Mouse (Mus musculus) cerebellum, adult 2 months (tissue): ENCODE measurements at regions not wholly inside any gene's neighbourhood (a gene's known extent, or its start where the extent isn't known, plus 50 kb on each side); places are given as distances from the start of the nearest gene placed in this dataset.

Experiments
- CTCF ChIP-seq: fragments of 200-500 bp; IDR thresholded peaks from 2 replicates; pipeline ENCODE4 v1.5.1; 2011; ENCODE audit warnings: low read depth, mild to moderate bottlenecking, control low read depth, low read length, moderate library complexity, borderline replicate concordance; ENCODE audit not compliant: insufficient read depth
- POLR2A ChIP-seq: fragments of 200-500 bp; IDR thresholded peaks from 2 replicates; pipeline ENCODE4 v1.6.1; 2011; ENCODE audit warnings: low read length, control low read depth, borderline replicate concordance; ENCODE audit not compliant: insufficient read depth

DNA sequence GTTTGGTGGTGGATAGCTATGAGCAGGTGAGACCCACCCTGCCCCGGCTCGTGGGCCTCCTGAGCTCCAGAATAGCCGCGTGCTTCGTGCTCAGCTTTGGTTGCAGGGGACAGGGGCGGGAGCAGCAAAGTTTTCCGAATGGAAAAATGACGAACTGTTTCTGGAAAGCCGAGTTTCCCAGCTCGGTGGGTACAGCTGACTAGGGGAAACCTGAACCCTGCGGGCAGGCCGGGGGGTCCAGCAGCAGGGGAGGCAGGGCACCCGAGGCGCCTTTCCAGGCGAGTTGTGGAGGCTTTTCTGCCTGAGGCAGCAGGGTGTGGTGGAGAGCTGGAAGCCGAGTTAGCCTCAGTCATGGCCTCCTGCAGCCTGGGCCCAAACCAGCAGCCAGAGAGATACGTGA lies 88.8 kb upstream of the 1600014C23Rik start:
- TF ChIP-seq CTCF (no peak), POLR2A (no peak)
